Mouse (Mus musculus) kidney, postnatal 4 days (tissue): ENCODE results near the gene Arid5b.

Experiments used
- DNase-seq, 2 experiments: peaks; one replicate each; pipeline ENCODE4 v3.0.0; 2021; ENCODE audit warnings: mixed read lengths in 2 of 2

Arid5b gene

GRCm38 (mm10) chr10:68191691-68192380, 86.7 kb downstream of the Arid5b start:
- DNase-seq = peak; percentile 76 to 79

- peak; percentile 32 to 46 for DNase-seq
Measured at GRCm38 (mm10) chr10:68191146-68191545, 87.4 kb downstream of the Arid5b start.

GRCm38 (mm10) chr10:68189847-68190246, 88.7 kb downstream of the Arid5b start:
- no peak for DNase-seq

- DNase-seq = no peak
Measured at GRCm38 (mm10) chr10:68183096-68183495, 95.4 kb downstream of the Arid5b start.

- DNase-seq = no peak
Measured at GRCm38 (mm10) chr10:68182266-68182665, 96.3 kb downstream of the Arid5b start.

GRCm38 (mm10) chr10:68181156-68181555, 97.4 kb downstream of the Arid5b start:
- no peak for DNase-seq

- no peak for DNase-seq
Measured at GRCm38 (mm10) chr10:68180721-68181120, 97.8 kb downstream of the Arid5b start.

GRCm38 (mm10) chr10:68180151-68180550, 98.4 kb downstream of the Arid5b start:
- peak in 1 of 2 experiments; percentile 38 for DNase-seq

- no peak for DNase-seq
Measured at GRCm38 (mm10) chr10:68179741-68180140, 98.8 kb downstream of the Arid5b start.

GRCm38 (mm10) chr10:68179339-68179738, 99.2 kb downstream of the Arid5b start:
- no peak for DNase-seq

GRCm38 (mm10) chr10:68177697-68178485, 100.6 kb downstream of the Arid5b start:
- no peak for DNase-seq

GRCm38 (mm10) chr10:68175811-68176210, 102.7 kb downstream of the Arid5b start:
- DNase-seq = no peak

GRCm38 (mm10) chr10:68173634-68174033, 104.9 kb downstream of the Arid5b start:
- no peak for DNase-seq

GRCm38 (mm10) chr10:68172906-68173305, 105.6 kb downstream of the Arid5b start:
- no peak for DNase-seq

GRCm38 (mm10) chr10:68171974-68172373, 106.6 kb downstream of the Arid5b start:
- DNase-seq = no peak

- DNase-seq = no peak
Measured at GRCm38 (mm10) chr10:68168613-68169012, 109.9 kb downstream of the Arid5b start.

GRCm38 (mm10) chr10:68168141-68168540, 110.4 kb downstream of the Arid5b start:
- DNase-seq = no peak

- DNase-seq = no peak
Measured at GRCm38 (mm10) chr10:68167118-68167517, 111.4 kb downstream of the Arid5b start.

GRCm38 (mm10) chr10:68166695-68167086, 111.8 kb downstream of the Arid5b start:
- DNase-seq = no peak

GRCm38 (mm10) chr10:68165709-68166694, 112.5 kb downstream of the Arid5b start:
- peak; percentile 38 to 60 for DNase-seq

GRCm38 (mm10) chr10:68164723-68165706, 113.5 kb downstream of the Arid5b start:
- no peak for DNase-seq

- DNase-seq = no peak
Measured at GRCm38 (mm10) chr10:68164137-68164536, 114.4 kb downstream of the Arid5b start.
